Mouse (Mus musculus) left cerebral cortex, postnatal 4 days (tissue): ENCODE results near the gene Lrp1. TPM values are rescaled to one million over a fixed set of nuclear protein-coding genes. Genes with fewer than 3 reads are reported as not detected.

ENCODE experiments used
- DNase-seq: peaks from one replicate; pipeline ENCODE4 v3.0.0-alpha.2; 2022
- intact Hi-C: fragments of 180-260 bp; cut with DNase I; formaldehyde crosslinking; loops from one replicate; pipeline ENCODE4 v1.15.1; 2025
- total RNA-seq, 2 experiments: library from RNA; stranded (reverse); gene quantifications; 2 replicates each; pipeline ENCODE4 v1.2.3; 2021

Lrp1 gene
- total RNA-seq, 2 experiments from 2014 or later: 286 to 296 TPM

DNA sequence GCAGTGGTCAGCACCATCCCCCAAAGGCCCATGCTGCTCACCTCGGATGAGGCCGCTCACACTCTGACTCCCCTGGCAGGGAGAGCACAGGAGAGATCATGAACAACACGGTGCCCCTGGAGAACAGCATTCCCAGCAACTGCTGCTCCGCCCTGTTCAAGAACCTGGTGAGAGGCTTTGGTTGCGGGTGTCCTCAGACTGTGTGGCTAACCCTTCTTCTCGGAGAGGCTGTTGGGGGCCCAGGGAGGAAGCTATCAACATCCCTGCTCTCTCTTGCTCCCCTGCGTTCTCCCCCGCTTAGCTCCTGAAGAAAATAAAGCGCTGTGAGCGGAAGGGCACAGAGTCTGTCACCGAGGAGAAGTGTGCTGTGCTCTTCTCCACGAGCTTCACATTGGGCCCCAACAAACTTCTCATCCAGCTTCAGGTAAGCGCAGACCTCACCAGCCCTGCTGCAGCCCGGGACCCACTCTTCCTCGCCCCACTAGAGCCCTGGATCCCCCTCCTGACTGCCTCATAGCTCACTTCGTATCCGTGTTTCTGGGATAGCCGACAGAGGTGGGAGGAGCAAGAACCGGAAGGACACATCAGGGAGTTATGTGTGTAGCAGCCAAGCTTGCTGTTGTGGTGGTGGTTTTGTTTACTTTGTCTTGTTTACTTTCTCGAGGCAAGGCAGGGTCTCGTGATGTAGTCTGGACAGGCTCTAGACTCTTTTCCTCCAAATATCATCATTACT, 32.1 kb upstream of the Lrp1 start:
- DNase-seq: no peak
- intact Hi-C loops: no loop called here

DNA sequence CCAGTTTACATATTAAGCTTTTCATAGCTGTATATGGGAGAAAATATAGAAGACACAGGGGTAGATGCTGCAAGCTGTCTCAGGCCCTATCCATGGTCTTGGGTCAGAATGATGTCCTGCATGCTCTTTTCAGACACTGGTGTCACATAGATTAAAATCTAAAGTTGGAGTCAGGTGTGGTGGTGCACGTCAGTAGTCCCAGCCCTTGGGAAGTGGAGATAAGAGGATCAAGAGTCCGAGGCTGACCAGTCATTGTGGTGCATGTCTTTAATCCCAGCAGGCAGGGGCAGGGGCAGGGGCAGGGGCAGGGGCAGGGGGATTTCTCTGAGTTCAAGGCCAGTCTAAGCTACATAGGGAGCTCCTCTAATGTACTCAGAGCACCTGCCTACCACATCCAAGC, 24.8 kb upstream of the Lrp1 start:
- intact Hi-C loops: no loop called here
- no peak for DNase-seq

DNA sequence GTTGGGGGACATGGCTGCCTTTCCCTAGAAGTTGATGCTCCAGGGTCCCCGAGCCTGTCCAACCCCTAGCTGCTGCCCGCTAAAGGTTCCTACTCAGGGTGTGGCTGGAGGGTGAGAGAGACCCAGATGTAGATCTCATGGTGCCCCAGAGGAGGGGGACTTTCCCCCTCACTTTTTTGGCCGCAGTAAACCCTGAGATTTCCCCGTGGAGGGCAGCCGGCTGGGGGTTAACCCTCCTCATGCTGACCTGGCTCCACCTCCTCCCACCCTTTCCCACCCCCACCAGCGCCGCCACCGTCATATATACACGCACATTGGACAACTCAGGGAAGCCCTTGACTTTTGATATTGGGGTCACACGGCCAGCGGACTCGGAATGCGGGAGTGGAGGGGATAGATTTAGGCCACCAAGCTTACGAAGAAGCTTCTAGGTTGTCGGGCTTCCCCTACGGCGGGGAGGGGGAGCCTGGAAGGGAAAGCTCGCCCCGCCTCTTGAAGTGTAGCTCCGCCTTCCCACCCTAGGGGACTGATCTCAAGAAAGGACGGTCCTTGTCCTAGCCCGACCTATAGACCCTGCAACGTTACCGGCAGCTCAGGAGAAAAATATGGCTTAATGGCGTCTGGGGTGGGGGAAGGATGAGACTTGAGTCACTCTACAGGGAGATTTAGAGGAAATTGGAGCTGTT, 22.7 kb upstream of the Lrp1 start:
- no peak for DNase-seq
- intact Hi-C loops: no loop called here

DNA sequence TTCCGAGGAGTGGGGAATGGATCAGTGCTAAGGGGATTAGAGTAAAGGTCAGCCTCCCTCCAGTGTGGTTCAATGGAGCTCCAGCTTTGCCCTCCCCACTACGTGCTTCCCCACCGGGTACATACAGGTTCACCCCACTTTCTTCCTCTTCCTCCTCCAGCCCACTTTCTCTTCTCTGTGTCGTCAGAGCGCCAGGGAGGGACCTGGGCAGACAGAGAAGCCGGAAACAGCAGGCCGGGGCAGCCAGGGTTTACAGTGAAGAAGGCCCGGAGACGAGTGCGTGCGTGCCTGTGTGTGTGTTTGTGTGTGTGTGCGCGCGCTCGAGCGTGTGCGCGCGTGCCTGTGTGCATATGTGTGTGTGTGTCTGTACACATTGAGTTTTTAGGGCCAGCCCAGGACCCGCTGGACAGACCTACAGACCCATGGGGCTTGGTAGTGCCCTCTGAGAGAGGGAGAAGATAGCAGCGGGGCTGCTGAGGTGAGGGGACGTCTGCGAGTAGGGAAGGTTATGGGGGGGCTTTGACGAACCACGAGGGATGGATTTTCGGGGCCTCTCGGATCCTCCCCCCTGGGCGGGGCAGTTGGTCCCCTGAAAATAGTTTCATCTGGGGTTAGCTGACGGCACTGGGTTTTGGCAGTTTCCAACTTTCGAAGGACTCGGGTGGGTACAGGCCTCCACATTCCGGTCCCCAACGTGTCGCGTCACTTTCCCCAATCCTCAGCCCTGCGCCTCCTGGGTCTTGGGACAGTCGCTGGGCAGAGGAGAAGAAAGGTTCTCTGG, 22.0 kb upstream of the Lrp1 start, which contains the start of gene Stat6:
Gene Stat6, plus strand, starts transcription at position 215 of the 781 bp plus-strand sequence.
- no peak for DNase-seq
- intact Hi-C loops: no loop called here

DNA sequence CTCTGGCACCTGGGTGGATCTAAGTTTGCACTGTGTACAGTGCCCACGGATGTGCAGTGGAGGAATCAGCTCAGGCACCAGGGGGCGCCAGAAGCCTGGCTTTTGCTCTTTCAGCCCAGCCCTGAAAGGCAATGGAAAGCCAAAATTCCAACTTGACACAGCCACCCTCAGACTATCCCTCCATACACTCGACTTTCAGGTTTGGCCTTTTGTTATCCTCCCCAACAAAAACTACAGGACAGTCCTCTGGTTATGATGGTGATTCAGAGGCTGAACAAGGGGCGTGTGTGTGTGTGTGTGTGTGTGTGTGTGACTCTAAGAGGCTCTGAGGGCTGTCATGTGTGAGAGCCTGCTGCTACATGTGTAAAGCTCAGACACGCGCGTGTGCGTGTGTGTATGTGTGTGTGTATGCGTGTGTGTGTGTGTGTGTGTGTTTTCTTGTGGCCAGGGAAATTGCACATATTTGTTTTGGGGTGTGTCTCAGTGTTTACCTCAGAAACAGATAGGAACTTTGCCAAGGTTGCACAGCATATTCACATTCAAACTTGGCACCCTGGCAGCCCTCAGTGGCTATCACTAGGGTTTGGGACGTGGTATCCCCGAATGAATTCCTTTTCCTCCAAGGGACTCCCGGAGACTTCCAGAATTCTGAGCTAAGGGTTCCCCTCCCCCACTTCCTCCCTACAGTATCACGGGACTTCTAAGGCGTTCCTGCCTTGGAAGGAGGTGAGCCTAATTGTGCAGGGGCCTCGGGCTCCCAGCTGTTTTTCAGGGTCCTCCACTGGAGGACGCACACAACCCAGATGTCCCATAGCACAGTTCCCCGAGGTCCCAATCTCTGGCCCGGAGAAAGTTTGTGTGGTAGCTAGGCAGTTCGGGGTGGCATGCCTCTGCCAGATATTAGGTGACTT, 21.2 kb upstream of the Lrp1 start:
- intact Hi-C loops: no loop called here
- DNase-seq: peak; percentile 86

DNA sequence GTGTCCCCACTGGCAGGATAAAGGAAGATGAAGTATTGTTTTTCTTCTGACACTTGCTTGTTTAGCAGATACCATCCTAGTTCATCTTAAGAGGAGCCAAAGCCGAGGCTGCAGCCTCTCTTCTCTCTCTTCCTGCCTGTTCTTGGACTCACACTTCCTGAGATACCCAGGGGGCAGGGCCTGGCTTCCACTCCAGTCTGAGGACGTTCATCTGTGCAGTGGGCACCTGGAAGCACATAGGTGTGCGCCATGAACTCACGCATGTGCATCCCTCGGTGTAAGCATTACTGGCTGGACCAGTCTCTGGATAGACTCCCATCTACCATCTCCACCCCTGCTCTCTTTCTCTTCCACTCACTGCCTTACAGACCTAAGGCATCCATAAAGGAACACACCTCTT, 19.5 kb upstream of the Lrp1 start:
- no peak for DNase-seq
- intact Hi-C loops: no loop called here

DNA sequence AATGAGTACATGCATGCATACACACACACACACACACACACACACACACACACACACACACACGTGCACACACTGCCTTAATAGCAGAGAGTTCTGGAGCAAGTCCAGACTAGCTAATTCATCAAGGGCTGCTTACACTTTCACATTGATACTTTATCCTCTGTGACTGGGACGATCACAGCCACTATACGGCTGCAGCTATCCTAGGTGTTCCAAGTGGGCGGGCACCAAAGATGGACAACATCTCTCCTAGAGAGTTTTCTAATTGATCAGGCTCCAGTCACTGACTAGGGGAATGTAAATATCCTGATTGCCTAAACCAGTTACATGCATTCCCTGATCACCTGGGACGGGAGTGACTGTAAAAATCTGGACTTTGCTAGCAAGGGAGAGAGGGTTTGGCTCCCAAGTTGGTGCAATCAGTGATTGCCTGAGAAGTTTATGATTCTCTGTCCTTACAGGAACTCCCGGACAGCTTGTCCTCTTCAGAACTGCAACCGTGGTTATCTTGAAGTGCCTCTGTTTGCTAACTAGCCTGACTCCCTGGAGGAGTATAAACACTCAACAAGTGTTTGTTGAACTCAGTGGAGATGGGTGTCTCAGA, 11.8 kb upstream of the Lrp1 start:
- DNase-seq: no peak
- intact Hi-C loops: no loop called here

DNA sequence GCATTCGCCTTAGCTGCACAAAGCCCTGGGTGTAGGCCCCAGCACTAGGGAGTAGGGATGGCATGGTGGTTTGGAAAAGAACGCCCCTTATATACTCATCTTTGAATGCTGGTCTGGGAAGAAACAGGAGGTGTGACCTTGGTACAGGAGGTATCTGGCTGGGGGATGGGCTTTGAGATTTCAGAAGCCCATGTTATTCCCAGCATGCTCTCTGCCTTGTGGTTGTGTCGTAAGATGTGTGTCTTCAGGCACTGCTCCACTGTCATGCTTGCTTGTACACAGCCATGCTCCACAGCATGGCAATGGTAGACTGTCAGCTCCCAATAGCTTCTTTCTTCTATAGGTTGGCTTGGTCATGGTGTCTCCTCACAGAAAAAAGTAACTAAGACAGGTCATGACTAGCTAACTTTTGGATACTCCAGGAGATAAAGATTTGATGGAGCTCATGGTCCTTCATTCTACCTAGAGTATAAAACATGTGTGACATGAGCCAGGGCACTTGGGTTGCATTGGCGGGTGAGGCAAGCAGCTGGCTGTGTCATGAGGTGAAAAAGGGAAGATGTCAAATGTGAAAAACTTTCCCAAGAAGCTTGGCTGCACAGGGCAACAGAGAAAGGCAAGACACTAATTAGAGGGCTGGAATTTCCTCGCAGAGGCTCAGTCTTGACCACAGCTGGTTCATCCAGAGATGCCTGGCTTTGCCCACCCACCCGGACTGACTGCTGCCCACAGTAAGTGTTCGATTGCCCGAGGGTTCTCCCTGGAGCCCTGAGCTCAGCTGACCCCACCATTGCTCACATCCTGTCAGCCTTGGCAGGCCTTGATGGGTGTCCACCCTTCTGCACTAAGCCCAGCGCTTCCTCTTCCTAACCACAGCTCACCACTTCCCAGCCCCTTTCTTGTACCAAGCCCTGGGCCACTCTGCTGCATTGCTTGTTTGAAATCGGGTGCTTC, 10.6 kb upstream of the Lrp1 start:
- no peak for DNase-seq
- intact Hi-C loops: no loop called here

DNA sequence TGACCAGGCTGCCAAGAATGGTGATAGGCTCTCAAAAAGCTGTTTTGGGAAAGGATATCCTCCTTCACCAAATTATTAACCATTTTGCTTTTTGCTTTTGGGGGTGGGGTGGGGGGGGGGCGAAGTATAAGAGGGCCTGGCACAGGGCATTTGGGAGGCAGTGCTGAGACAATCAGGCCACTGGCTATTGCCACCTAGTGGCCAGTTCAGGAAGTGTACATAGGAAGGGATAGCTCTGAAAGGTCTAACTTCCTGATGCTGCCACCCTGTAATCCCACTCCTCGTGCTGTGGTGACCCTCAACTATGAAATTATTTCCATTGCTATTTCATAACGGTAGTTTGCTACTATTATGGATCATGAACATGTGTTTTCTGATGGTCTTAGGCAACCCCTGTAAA, 5.5 kb upstream of the Lrp1 start:
- intact Hi-C loops: no loop called here
- DNase-seq: no peak

DNA sequence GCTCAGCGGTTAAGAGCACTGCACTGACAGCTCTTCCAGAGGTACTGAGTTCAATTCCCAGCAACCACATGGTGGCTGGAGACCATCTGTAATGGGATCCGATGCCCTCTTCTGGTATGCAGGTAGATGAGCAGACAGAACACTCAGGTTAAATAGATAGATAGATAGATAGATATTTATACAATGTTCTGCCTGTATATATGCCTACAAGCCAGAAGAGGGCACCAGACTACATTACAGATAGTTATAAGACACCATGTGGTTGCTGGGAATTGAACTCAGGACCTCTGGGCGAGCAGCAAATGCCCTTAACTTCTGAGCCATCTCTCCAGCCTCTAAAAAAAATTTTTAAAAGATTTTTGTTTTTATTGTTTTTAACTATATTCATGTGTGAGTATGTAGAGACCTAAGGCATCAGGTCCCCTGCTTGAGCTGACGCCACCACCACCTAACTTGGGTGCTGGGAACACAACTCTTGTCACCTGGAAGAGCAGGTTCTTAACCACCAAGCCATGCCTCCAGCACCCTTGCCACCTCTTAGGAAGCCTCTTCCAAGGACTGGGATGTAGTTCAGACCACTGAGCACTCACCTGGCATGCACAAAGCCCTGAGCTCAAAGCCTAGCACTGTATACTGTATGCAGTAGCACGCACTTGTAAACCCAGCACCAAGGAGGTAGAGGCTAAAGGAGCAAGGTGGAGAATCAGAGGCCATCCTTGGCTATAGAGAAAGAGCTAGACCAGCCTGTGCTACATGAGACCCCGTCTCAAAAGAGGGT, 2.7 kb upstream of the Lrp1 start:
- intact Hi-C loops: no loop called here
- DNase-seq: no peak

DNA sequence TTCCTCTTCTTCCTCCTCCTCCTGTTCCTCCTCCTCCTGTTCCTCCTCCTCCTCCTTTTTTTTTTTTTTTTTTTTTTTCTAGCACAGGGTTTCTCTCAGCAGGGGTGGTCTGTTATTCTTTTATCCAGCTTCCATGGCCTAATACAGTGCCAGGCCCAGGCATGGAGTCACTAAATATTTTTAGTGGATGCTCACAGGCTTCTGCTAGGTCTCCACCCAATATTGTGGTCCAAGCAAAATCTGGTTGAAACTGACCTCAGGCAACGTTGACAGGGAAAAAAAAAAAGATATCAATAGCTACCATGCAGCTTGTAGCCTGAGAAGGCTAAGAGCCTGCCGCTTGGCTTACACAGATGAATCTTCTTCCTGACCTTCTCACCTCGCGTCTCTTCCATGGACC, 1.7 kb upstream of the Lrp1 start:
- intact Hi-C loops: no loop called here
- no peak for DNase-seq

DNA sequence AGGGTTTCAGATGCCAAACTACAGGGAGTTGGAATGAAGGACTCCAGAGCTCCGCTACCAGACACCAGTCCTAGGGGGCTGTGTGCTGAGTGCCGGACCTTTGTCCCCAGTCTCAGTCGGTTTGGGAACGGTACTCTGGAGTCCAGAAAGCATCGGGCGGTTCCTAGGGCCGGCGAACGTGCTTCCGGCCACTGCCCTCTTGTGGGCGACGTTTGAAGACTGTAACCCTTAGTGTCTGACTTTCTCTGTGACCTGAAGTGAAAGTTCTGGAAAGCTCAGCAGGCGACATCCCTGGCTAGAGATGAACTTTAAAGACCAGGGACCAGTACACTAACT, 1.1 kb upstream of the Lrp1 start:
- DNase-seq: peak; percentile 67
- intact Hi-C loops: no loop called here

DNA sequence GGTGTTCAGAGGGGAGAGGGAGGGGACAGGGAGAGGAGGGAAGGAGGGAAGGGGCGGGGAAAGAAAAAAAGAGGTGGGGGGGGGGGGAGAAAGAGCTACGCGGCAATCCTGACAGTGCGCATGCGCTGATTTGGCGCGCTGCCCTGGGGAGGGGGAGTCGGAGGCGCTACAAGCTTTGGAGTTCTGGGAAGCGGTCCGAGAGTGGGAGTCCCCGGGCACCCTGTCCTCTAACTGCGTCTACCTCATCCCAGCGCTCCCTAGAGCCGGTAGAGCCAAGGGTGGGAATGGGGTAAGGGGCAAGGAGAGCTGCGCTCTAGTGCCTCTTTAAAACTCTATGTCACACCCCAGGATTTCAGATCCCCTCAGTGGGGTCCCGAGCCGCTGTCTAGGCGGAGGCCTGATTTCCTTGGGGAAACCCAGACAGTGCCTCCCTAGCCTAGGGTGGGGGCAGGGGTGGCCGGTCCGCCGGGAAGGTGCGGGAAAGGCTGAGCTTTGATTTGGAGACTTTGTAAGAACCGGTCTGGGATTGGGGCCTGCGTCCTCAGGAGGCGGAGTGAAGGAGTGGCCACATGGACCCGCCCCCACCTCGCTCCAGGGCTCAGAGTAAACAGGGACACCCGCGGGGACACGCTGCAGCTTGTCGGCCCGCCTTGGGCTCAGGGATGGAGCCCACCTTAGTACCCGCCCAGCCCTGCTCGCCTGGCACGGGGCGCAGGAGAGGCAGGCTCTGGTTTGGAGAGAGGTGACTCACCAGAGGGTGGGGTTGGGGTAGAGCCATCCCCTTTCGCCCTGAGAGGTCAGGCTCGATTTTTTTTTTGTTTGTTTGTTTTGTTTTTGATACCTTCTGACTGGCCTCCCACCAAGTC, 476 bp upstream of the Lrp1 start:
- DNase-seq: peak; percentile 95
- intact Hi-C loops: no loop called here

DNA sequence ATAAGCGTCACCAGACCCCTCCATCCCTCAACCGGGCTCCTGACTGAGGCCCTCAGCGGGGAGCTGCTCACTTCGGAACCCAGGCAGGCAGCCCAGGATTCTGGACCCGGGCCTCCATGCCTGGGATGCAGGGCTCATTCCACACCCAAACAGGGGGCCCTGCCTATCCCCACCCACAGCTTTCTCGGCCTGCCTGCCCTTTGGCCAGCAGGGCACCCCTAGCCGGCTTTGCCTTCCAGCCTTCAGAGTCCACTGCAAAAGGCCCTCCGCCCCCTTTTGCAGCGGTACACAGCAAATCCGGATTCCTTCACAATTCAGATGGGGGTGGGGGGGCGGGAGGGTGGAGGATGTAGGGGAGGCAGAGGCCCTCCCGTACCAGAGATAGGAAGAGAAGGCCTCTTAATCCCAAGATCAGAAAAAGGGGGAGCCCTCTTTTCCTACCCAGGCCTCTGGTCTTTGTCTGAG, 975 bp downstream of the Lrp1 start:
- intact Hi-C loops: no loop called here
- no peak for DNase-seq

DNA sequence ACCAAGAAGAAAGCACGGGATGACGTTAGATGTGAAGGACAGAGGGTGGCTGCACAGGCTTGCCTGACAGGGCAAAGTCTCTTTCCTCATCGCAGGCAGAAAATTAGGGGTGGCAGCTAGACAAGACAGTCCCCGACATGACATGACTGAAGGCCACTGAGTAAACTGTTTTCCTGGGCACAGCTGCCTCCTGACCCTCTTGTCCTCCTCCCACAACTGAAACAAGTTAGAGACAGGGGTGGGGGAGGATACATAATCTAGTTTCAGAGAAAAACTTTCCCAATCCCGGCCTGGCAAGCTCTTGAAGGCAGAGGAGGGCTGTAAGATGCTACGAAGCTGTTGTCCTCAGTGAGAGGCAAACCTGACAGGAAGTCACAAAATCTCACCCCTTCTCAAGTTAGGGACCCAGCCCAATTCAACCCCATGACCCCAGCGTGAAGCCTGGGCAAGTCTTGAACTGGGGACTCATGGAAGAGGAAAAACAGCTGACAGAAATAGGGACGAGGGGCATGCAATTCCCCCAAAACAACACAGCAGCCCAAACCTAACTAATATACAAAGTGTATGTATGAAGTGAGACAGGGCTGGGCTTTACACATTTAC, 1.7 kb downstream of the Lrp1 start:
- intact Hi-C loops: no loop called here

DNA sequence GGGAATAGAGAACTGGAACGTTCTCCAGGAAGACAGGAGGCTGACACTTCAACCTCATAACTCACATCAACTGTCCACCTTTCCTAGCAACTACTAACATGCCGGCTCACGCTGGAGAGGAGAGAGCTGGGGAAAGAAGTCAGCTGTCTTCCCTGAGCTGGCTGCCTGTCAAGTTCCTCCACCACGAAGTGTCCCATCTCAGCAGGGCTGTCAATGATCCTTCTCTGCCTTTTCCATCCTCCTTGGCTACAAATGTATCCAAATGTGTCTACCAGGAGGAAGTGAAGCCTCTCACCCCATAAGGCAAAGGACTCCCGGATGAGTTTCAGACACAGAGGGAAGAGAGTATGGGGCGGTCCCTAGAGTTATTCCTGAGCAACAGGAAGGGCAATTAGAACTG, 2.8 kb downstream of the Lrp1 start:
- intact Hi-C loops: no loop called here
- DNase-seq: no peak

More for the DNA sequence above, 1.7 kb downstream of the Lrp1 start:
- no peak for DNase-seq

DNA sequence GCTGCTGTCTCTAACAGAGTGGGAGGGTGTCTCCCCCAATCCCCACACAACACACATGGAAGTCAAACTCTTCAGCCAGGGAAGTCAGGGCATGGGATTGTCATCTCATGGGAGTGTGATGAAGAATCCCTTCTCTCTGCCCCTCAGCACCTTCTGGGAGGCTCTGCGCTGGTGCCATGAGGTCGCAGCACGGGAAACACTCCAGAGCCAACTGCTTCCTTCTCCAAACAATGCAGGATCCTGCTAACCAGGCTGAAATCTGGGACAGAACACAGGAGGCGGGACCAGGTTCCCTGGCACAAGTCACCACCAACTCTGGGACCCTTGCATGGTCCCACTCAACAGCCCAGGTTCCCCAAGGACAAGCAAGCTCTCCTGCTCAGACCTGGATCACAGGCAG, 3.7 kb downstream of the Lrp1 start:
- intact Hi-C loops: no loop called here
- DNase-seq: no peak
